Mouse (Mus musculus): ENCODE data around the gene Strbp. TPM values are rescaled to one million over a fixed set of nuclear protein-coding genes. Genes with fewer than 3 reads are reported as not detected.

Gene Strbp
- polyA plus RNA-seq, 1 experiment from 2014 or later, result 60.2 TPM

- Histone ChIP-seq H3K36me3 (ENCODE audit: control insufficient read depth, insufficient read depth, low read length) (peaks cover 4% of the 10 kb centered on the region; the same call in 1 of the 2 replicates), H3K27me3 (ENCODE audit: control insufficient read depth, insufficient read depth, low read length) (no peaks in the 10 kb centered on the region), H3K9me3 (ENCODE audit: control insufficient read depth, low read length) (no peaks in the 10 kb centered on the region), H3K4me3 (ENCODE audit: low read depth, low read length) (no peak overlapping the region), H3K9ac (ENCODE audit: low read length) (no peak overlapping the region), H3K4me1 (ENCODE audit: control insufficient read depth, insufficient read depth, low read length) (no peaks in the 10 kb centered on the region), H3K4me2 (ENCODE audit: low read depth, severe bottlenecking) (no peak overlapping the region), H3K27ac (replicated peaks; ENCODE audit: low read depth, low read length) (no peak overlapping the region)
- DNase-seq (ENCODE audit: low spot score), result no peak
- no peak for ATAC-seq (ENCODE audit: insufficient number of reproducible peaks, low FRiP score, low TSS enrichment, low read depth)
- 92% methylated on average over 4 of the region's 4 CpGs for WGBS
Observed at GRCm38 (mm10) chr2:37497321-37497720, 206.3 kb downstream of the Strbp start.

GRCm38 (mm10) chr2:37488956-37489355 lies 214.7 kb downstream of the Strbp start:
- Histone ChIP-seq H3K27me3 (ENCODE audit: control insufficient read depth, insufficient read depth, low read length) (no peaks in the 10 kb centered on the region), H3K9me3 (ENCODE audit: control insufficient read depth, low read length) (no peaks in the 10 kb centered on the region), H3K9ac (ENCODE audit: low read length) (no peak overlapping the region), H3K4me2 (ENCODE audit: low read depth, severe bottlenecking) (no peak overlapping the region), H3K4me1 (ENCODE audit: control insufficient read depth, insufficient read depth, low read length) (no peaks in the 10 kb centered on the region), H3K27ac (replicated peaks; ENCODE audit: low read depth, low read length) (no peak overlapping the region), H3K36me3 (ENCODE audit: control insufficient read depth, insufficient read depth, low read length) (peaks cover 8% of the 10 kb centered on the region; the same call in 1 of the 2 replicates), H3K4me3 (ENCODE audit: low read depth, low read length) (no peak overlapping the region)
- 92% methylated on average over 2 of the region's 2 CpGs for WGBS
- no peak for DNase-seq (ENCODE audit: low spot score)
- ATAC-seq (ENCODE audit: insufficient number of reproducible peaks, low FRiP score, low TSS enrichment, low read depth), result no peak

GRCm38 (mm10) chr2:37486408-37486807 lies 217.3 kb downstream of the Strbp start:
- DNase-seq (ENCODE audit: low spot score) (no peak), ATAC-seq (ENCODE audit: insufficient number of reproducible peaks, low FRiP score, low TSS enrichment, low read depth) (no peak)
- H3K4me2 ChIP-seq (ENCODE audit: low read depth, severe bottlenecking), result no peak overlapping the region
- peaks cover 4% of the 10 kb centered on the region; the same call in 1 of the 2 replicates for H3K36me3 ChIP-seq (ENCODE audit: control insufficient read depth, insufficient read depth, low read length)
- H3K27ac ChIP-seq (replicated peaks; ENCODE audit: low read depth, low read length), result no peak overlapping the region
- no peak overlapping the region for H3K9ac ChIP-seq (ENCODE audit: low read length)
- H3K27me3 ChIP-seq (ENCODE audit: control insufficient read depth, insufficient read depth, low read length), result no peaks in the 10 kb centered on the region
- no peaks in the 10 kb centered on the region for H3K9me3 ChIP-seq (ENCODE audit: control insufficient read depth, low read length)
- no peaks in the 10 kb centered on the region for H3K4me1 ChIP-seq (ENCODE audit: control insufficient read depth, insufficient read depth, low read length)
- no peak overlapping the region for H3K4me3 ChIP-seq (ENCODE audit: low read depth, low read length)

- no peaks in the 10 kb centered on the region for H3K4me1 ChIP-seq (ENCODE audit: control insufficient read depth, insufficient read depth, low read length)
- no peak overlapping the region for H3K4me3 ChIP-seq (ENCODE audit: low read depth, low read length)
- H3K4me2 ChIP-seq (ENCODE audit: low read depth, severe bottlenecking), result no peak overlapping the region
- H3K9ac ChIP-seq (ENCODE audit: low read length), result no peak overlapping the region
- 82% methylated on average over 1 of the region's 1 CpGs for WGBS
- H3K36me3 ChIP-seq (ENCODE audit: control insufficient read depth, insufficient read depth, low read length), result peaks cover 4% of the 10 kb centered on the region; the same call in 1 of the 2 replicates
- no peaks in the 10 kb centered on the region for H3K27me3 ChIP-seq (ENCODE audit: control insufficient read depth, insufficient read depth, low read length)
- ATAC-seq (ENCODE audit: insufficient number of reproducible peaks, low FRiP score, low TSS enrichment, low read depth) (no peak), DNase-seq (ENCODE audit: low spot score) (peak; percentile 24)
- no peaks in the 10 kb centered on the region for H3K9me3 ChIP-seq (ENCODE audit: control insufficient read depth, low read length)
- no peak overlapping the region for H3K27ac ChIP-seq (replicated peaks; ENCODE audit: low read depth, low read length)
Observed at GRCm38 (mm10) chr2:37485370-37485769, 218.3 kb downstream of the Strbp start.

- no peaks in the 10 kb centered on the region for H3K9me3 ChIP-seq (ENCODE audit: control insufficient read depth, low read length)
- no peaks in the 10 kb centered on the region for H3K4me1 ChIP-seq (ENCODE audit: control insufficient read depth, insufficient read depth, low read length)
- DNase-seq (ENCODE audit: low spot score), result no peak
- peaks cover 1% of the 10 kb centered on the region; the same call in 1 of the 2 replicates for H3K36me3 ChIP-seq (ENCODE audit: control insufficient read depth, insufficient read depth, low read length)
- no peak overlapping the region for H3K9ac ChIP-seq (ENCODE audit: low read length)
- ATAC-seq (ENCODE audit: insufficient number of reproducible peaks, low FRiP score, low TSS enrichment, low read depth), result no peak
- H3K27ac ChIP-seq (replicated peaks; ENCODE audit: low read depth, low read length), result no peak overlapping the region
- no peak overlapping the region for H3K4me2 ChIP-seq (ENCODE audit: low read depth, severe bottlenecking)
- H3K4me3 ChIP-seq (ENCODE audit: low read depth, low read length), result no peak overlapping the region
- no peaks in the 10 kb centered on the region for H3K27me3 ChIP-seq (ENCODE audit: control insufficient read depth, insufficient read depth, low read length)
- WGBS, result 90% methylated on average over 2 of the region's 2 CpGs
Observed at GRCm38 (mm10) chr2:37484165-37484564, 219.5 kb downstream of the Strbp start.

- no peaks in the 10 kb centered on the region for H3K4me1 ChIP-seq (ENCODE audit: control insufficient read depth, insufficient read depth, low read length)
Observed at GRCm38 (mm10) chr2:37480039-37480438, 223.6 kb downstream of the Strbp start.

GRCm38 (mm10) chr2:37479559-37479958 lies 224.1 kb downstream of the Strbp start:
- Histone ChIP-seq H3K9ac (ENCODE audit: low read length) (no peak overlapping the region), H3K27ac (replicated peaks; ENCODE audit: low read depth, low read length) (no peak overlapping the region), H3K4me2 (ENCODE audit: low read depth, severe bottlenecking) (no peak overlapping the region), H3K36me3 (ENCODE audit: control insufficient read depth, insufficient read depth, low read length) (peaks cover 6% of the 10 kb centered on the region; the same call in 1 of the 2 replicates), H3K9me3 (ENCODE audit: control insufficient read depth, low read length) (no peaks in the 10 kb centered on the region), H3K4me1 (ENCODE audit: control insufficient read depth, insufficient read depth, low read length) (no peaks in the 10 kb centered on the region), H3K4me3 (ENCODE audit: low read depth, low read length) (no peak overlapping the region), H3K27me3 (ENCODE audit: control insufficient read depth, insufficient read depth, low read length) (no peaks in the 10 kb centered on the region)
- no peak for ATAC-seq (ENCODE audit: insufficient number of reproducible peaks, low FRiP score, low TSS enrichment, low read depth)
- no peak for DNase-seq (ENCODE audit: low spot score)

More at GRCm38 (mm10) chr2:37480039-37480438, 223.6 kb downstream of the Strbp start:
- ATAC-seq (ENCODE audit: insufficient number of reproducible peaks, low FRiP score, low TSS enrichment, low read depth) (no peak), DNase-seq (ENCODE audit: low spot score) (no peak)
- Histone ChIP-seq H3K36me3 (ENCODE audit: control insufficient read depth, insufficient read depth, low read length) (peaks cover 6% of the 10 kb centered on the region; the same call in 1 of the 2 replicates), H3K9ac (ENCODE audit: low read length) (no peak overlapping the region), H3K9me3 (ENCODE audit: control insufficient read depth, low read length) (no peaks in the 10 kb centered on the region), H3K27me3 (ENCODE audit: control insufficient read depth, insufficient read depth, low read length) (no peaks in the 10 kb centered on the region), H3K4me3 (ENCODE audit: low read depth, low read length) (no peak overlapping the region), H3K27ac (replicated peaks; ENCODE audit: low read depth, low read length) (no peak overlapping the region), H3K4me2 (ENCODE audit: low read depth, severe bottlenecking) (no peak overlapping the region)
- 96% methylated on average over 2 of the region's 2 CpGs for WGBS

GRCm38 (mm10) chr2:37466266-37466665 lies 237.4 kb downstream of the Strbp start:
- no peaks in the 10 kb centered on the region for H3K9me3 ChIP-seq (ENCODE audit: control insufficient read depth, low read length)
- no peak for DNase-seq (ENCODE audit: low spot score)
- H3K4me2 ChIP-seq (ENCODE audit: low read depth, severe bottlenecking), result no peak overlapping the region
- peaks cover 5% of the 10 kb centered on the region; the same call in 1 of the 2 replicates for H3K36me3 ChIP-seq (ENCODE audit: control insufficient read depth, insufficient read depth, low read length)
- H3K27ac ChIP-seq (replicated peaks; ENCODE audit: low read depth, low read length), result no peak overlapping the region
- no peak overlapping the region for H3K9ac ChIP-seq (ENCODE audit: low read length)
- no peak for ATAC-seq (ENCODE audit: insufficient number of reproducible peaks, low FRiP score, low TSS enrichment, low read depth)
- no peaks in the 10 kb centered on the region for H3K4me1 ChIP-seq (ENCODE audit: control insufficient read depth, insufficient read depth, low read length)
- WGBS, result 96% methylated on average over 4 of the region's 4 CpGs
- no peaks in the 10 kb centered on the region for H3K27me3 ChIP-seq (ENCODE audit: control insufficient read depth, insufficient read depth, low read length)
- H3K4me3 ChIP-seq (ENCODE audit: low read depth, low read length), result no peak overlapping the region

- H3K9ac ChIP-seq (ENCODE audit: low read length), result no peak overlapping the region
- no peaks in the 10 kb centered on the region for H3K9me3 ChIP-seq (ENCODE audit: control insufficient read depth, low read length)
- no peaks in the 10 kb centered on the region for H3K4me1 ChIP-seq (ENCODE audit: control insufficient read depth, insufficient read depth, low read length)
- DNase-seq (ENCODE audit: low spot score) (no peak), ATAC-seq (ENCODE audit: insufficient number of reproducible peaks, low FRiP score, low TSS enrichment, low read depth) (no peak)
- H3K4me2 ChIP-seq (ENCODE audit: low read depth, severe bottlenecking), result no peak overlapping the region
- WGBS, result 96% methylated on average over 4 of the region's 4 CpGs
- no peaks in the 10 kb centered on the region for H3K27me3 ChIP-seq (ENCODE audit: control insufficient read depth, insufficient read depth, low read length)
- H3K36me3 ChIP-seq (ENCODE audit: control insufficient read depth, insufficient read depth, low read length), result no peaks in the 10 kb centered on the region
- H3K27ac ChIP-seq (replicated peaks; ENCODE audit: low read depth, low read length), result no peak overlapping the region
- no peak overlapping the region for H3K4me3 ChIP-seq (ENCODE audit: low read depth, low read length)
Observed at GRCm38 (mm10) chr2:37460707-37461106, 243.0 kb downstream of the Strbp start.
